Mouse (Mus musculus) midbrain, embryonic 11.5 days (tissue): ENCODE data around the gene Tpgs1. TPM values are rescaled to one million over a fixed set of nuclear protein-coding genes. Genes with fewer than 3 reads are reported as not detected.
A peak's percentile ranks its signal among the peaks of the same experiment; 100 is the strongest.

Experiments used
- ATAC-seq: fragments of 200-750 bp; cut with Nextera tagmentation; 2 replicates; pipeline ENCODE4 v1.8.0; 2017; ENCODE audit warnings: moderate TSS enrichment, moderate library complexity; ENCODE audit not compliant: low FRiP score
- DNase-seq: peaks from one replicate; pipeline ENCODE4 v3.0.0; 2015; ENCODE audit warnings: low spot score; ENCODE audit errors: missing footprints
- H3K27ac ChIP-seq: fragments of 300-500 bp; sonication (generic); 2 replicates; pipeline ENCODE4 v1.5.1; 2014; ENCODE audit warnings: low read depth, low read length
- H3K27me3 ChIP-seq: fragments of 300-500 bp; sonication (generic); 2 replicates; pipeline ENCODE4 v1.6.1; 2014; ENCODE audit warnings: mild to moderate bottlenecking, low read length, moderate library complexity, mixed read lengths; ENCODE audit not compliant: control insufficient read depth, insufficient read depth
- H3K36me3 ChIP-seq: fragments of 300-500 bp; sonication (generic); 2 replicates; pipeline ENCODE4 v1.6.1; 2014; ENCODE audit warnings: mild to moderate bottlenecking, low read length, moderate library complexity, mixed read lengths; ENCODE audit not compliant: control insufficient read depth, insufficient read depth
- H3K4me1 ChIP-seq: fragments of 300-500 bp; sonication (generic); 2 replicates; pipeline ENCODE4 v1.6.1; 2014; ENCODE audit warnings: low read length; ENCODE audit not compliant: control insufficient read depth, insufficient read depth
- H3K4me2 ChIP-seq: fragments of 300-500 bp; sonication (generic); 2 replicates; pipeline ENCODE4 v1.6.1; 2014; ENCODE audit warnings: mild to moderate bottlenecking, moderate library complexity
- H3K4me3 ChIP-seq: fragments of 300-500 bp; sonication (generic); 2 replicates; pipeline ENCODE4 v1.5.1; 2014; ENCODE audit warnings: low read depth, low read length
- H3K9ac ChIP-seq: fragments of 300-500 bp; sonication (generic); 2 replicates; pipeline ENCODE4 v1.6.1; 2014; ENCODE audit warnings: low read length
- H3K9me3 ChIP-seq: fragments of 300-500 bp; sonication (generic); 2 replicates; pipeline ENCODE4 v1.6.1; 2016; ENCODE audit warnings: low read length; ENCODE audit not compliant: control insufficient read depth
- WGBS: fragments of 180-500 bp; shearing (Covaris S2); extraction: QIAGEN DNeasy Blood & Tissue Kit; methylation state at CpG from one replicate; pipeline ENCODE4 v1.1.7; 2014; 5-methylcytosine and 5-hydroxymethylcytosine counted together
- polyA plus RNA-seq: library from polyadenylated mRNA; unstranded; fragments of >200 nt; fragmentation: Nextera tagmentation; extraction: Ambion mirVana; gene quantifications from 2 replicates; pipeline ENCODE4 v1.2.1, GENCODE M21; 2014

Tpgs1 gene
- polyA plus RNA-seq, 1 experiment from 2014 or later = 69.6 TPM

GRCm38 (mm10) chr10:79661861-79662260, 7.3 kb upstream of the Tpgs1 start:
- Histone ChIP-seq H3K4me2 (no peak overlapping the region), H3K27me3 (no peaks in the 10 kb centered on the region), H3K4me3 (no peak overlapping the region), H3K9ac (no peak overlapping the region), H3K27ac (no peak overlapping the region), H3K36me3 (no peaks in the 10 kb centered on the region), H3K4me1 (no peaks in the 10 kb centered on the region), H3K9me3 (no peaks in the 10 kb centered on the region)
- WGBS = 57% methylated on average over 3 of the region's 3 CpGs
- ATAC-seq (no peak), DNase-seq (no peak)

- DNase-seq (peak; percentile 99), ATAC-seq (peak; percentile 25)
- no peak within 1 kb of the TSS for H3K4me3 ChIP-seq
- H3K4me2 ChIP-seq = no peak within 1 kb of the TSS
- no peaks in the 10 kb centered on the region for H3K9me3 ChIP-seq
- 13% methylated on average over 13 of the region's 13 CpGs for WGBS
- H3K4me1 ChIP-seq = peaks cover 5% of the 10 kb centered on the region; the same call in 1 of the 2 replicates
- H3K27ac ChIP-seq = no peak within 1 kb of the TSS
- no peaks in the 10 kb centered on the region for H3K36me3 ChIP-seq
- H3K27me3 ChIP-seq = no peaks in the 10 kb centered on the region
- no peak within 1 kb of the TSS for H3K9ac ChIP-seq
Observed at GRCm38 (mm10) chr10:79664131-79664665, 5.0 kb upstream of the Tpgs1 start, which contains the start of gene Madcam1. Gene Madcam1, plus strand, starts transcription at chr10:79664559.

GRCm38 (mm10) chr10:79665051-79665450, 4.1 kb upstream of the Tpgs1 start:
- Histone ChIP-seq H3K4me1 (peaks cover 6% of the 10 kb centered on the region), H3K4me3 (no peak overlapping the region), H3K9me3 (no peaks in the 10 kb centered on the region), H3K36me3 (no peaks in the 10 kb centered on the region), H3K9ac (no peak overlapping the region), H3K27me3 (no peaks in the 10 kb centered on the region), H3K27ac (no peak overlapping the region), H3K4me2 (no peak overlapping the region)
- WGBS = 91% methylated on average over 8 of the region's 8 CpGs
- no peak for ATAC-seq
- DNase-seq = no peak

GRCm38 (mm10) chr10:79666493-79666892, 2.7 kb upstream of the Tpgs1 start:
- 66% methylated on average over 9 of the region's 9 CpGs for WGBS
- Histone ChIP-seq H3K36me3 (no peaks in the 10 kb centered on the region), H3K4me1 (peaks cover 17% of the 10 kb centered on the region), H3K27ac (no peak overlapping the region), H3K9me3 (no peaks in the 10 kb centered on the region), H3K27me3 (no peaks in the 10 kb centered on the region), H3K9ac (no peak overlapping the region), H3K4me2 (no peak overlapping the region), H3K4me3 (no peak overlapping the region)
- ATAC-seq (no peak), DNase-seq (no peak)

GRCm38 (mm10) chr10:79668076-79668475, 1.1 kb upstream of the Tpgs1 start:
- no peaks in the 10 kb centered on the region for H3K27me3 ChIP-seq
- WGBS = 86% methylated on average over 5 of the region's 5 CpGs
- no peaks in the 10 kb centered on the region for H3K36me3 ChIP-seq
- H3K27ac ChIP-seq = peak overlapping the region; percentile 96; the same call in 1 of the 2 replicates
- ATAC-seq = no peak
- no peak for DNase-seq
- H3K4me1 ChIP-seq = peaks cover 17% of the 10 kb centered on the region
- no peaks in the 10 kb centered on the region for H3K9me3 ChIP-seq
- H3K9ac ChIP-seq = peak overlapping the region; percentile 33; the same call in 1 of the 2 replicates
- H3K4me3 ChIP-seq = no peak overlapping the region
- no peak overlapping the region; the same call in 1 of the 2 replicates for H3K4me2 ChIP-seq

GRCm38 (mm10) chr10:79669576-79670057, 448 bp downstream of the Tpgs1 start:
- DNase-seq (peak; percentile 98), ATAC-seq (peak; percentile 75)
- H3K4me1 ChIP-seq = peaks cover 17% of the 10 kb centered on the region
- peak overlapping the region; percentile 95 for H3K4me3 ChIP-seq
- H3K27me3 ChIP-seq = no peaks in the 10 kb centered on the region
- WGBS = under 1% methylated on average over 47 of the region's 47 CpGs
- H3K36me3 ChIP-seq = no peaks in the 10 kb centered on the region
- no peaks in the 10 kb centered on the region for H3K9me3 ChIP-seq
- peak overlapping the region; percentile 92 for H3K9ac ChIP-seq
- H3K4me2 ChIP-seq = peak overlapping the region; percentile 79
- peak overlapping the region; percentile 96 for H3K27ac ChIP-seq

- H3K27ac ChIP-seq = no peak overlapping the region
- peak overlapping the region; percentile 79 for H3K4me2 ChIP-seq
- DNase-seq = no peak
- ATAC-seq = peak; percentile 25
- H3K4me3 ChIP-seq = peak overlapping the region; percentile 95
- H3K4me1 ChIP-seq = peaks cover 17% of the 10 kb centered on the region
- H3K27me3 ChIP-seq = no peaks in the 10 kb centered on the region
- H3K9me3 ChIP-seq = no peaks in the 10 kb centered on the region
- H3K9ac ChIP-seq = peak overlapping the region; percentile 92
- 37% methylated on average over 15 of the region's 15 CpGs for WGBS
- H3K36me3 ChIP-seq = no peaks in the 10 kb centered on the region
Observed at GRCm38 (mm10) chr10:79670071-79670888, 1.1 kb downstream of the Tpgs1 start.

GRCm38 (mm10) chr10:79671396-79672087, 2.4 kb downstream of the Tpgs1 start:
- Histone ChIP-seq H3K9ac (no peak overlapping the region), H3K27me3 (no peaks in the 10 kb centered on the region), H3K36me3 (no peaks in the 10 kb centered on the region), H3K4me3 (no peak overlapping the region), H3K4me2 (0 out of 2 replicates have a peak overlapping the region, but pooled peaks have one; percentile 11), H3K9me3 (no peaks in the 10 kb centered on the region), H3K27ac (no peak overlapping the region), H3K4me1 (peaks cover 17% of the 10 kb centered on the region)
- DNase-seq (no peak), ATAC-seq (no peak)
- WGBS = 65% methylated on average over 6 of the region's 6 CpGs

GRCm38 (mm10) chr10:79672088-79672455, 2.9 kb downstream of the Tpgs1 start:
- no peak overlapping the region for H3K4me2 ChIP-seq
- WGBS = 66% methylated on average over 3 of the region's 3 CpGs
- ATAC-seq = no peak
- no peak overlapping the region for H3K9ac ChIP-seq
- no peaks in the 10 kb centered on the region for H3K36me3 ChIP-seq
- H3K9me3 ChIP-seq = no peaks in the 10 kb centered on the region
- DNase-seq = no peak
- H3K4me1 ChIP-seq = peaks cover 17% of the 10 kb centered on the region
- H3K4me3 ChIP-seq = no peak overlapping the region
- no peak overlapping the region for H3K27ac ChIP-seq
- no peaks in the 10 kb centered on the region for H3K27me3 ChIP-seq
